In the genomic region with DNA sequence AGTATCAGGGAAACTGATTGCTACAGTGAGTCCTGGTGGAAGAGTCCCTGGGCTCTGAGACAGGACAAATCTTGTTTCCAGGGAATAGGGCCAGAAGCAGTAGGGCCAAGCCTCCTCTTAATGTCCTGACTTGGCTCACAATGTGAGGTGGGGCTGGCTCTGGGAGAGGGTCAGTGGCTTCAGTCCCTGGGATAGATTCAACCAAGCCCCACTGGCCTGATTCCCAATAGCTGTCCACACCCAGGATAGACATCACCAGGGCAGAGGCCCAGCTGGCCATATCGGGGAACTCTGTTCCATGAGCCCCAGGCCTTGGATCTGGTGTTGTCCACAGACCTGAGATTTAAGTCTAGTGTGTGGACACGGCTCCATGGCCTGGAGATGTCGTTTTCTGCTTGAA, we compare ENCODE assay signal across 8 mouse cellular contexts. TPM values are rescaled to one million over a fixed set of nuclear protein-coding genes. Genes with fewer than 3 reads are reported as not detected.
DNase-seq lines count a peak whose midpoint lies in the region; ATAC-seq lines count a peak whose summit lies in the region.

No protein-coding gene starts in this region.

- H3K27me3 ChIP-seq in heart, embryonic 16.5 days (ENCODE audit: control insufficient read depth, insufficient read depth, low read length) = no peaks in the 10 kb centered on the region

- peak; percentile 50 for DNase-seq in kidney, postnatal 10 days
- DNase-seq in kidney, adult 9 months = no peak
- peak; percentile 97 for DNase-seq in gastrocnemius, adult 18-20 months (ENCODE audit: low spot score)
- peak; percentile 48 for DNase-seq in ovary, postnatal 10 days (ENCODE audit: low spot score)
- DNase-seq in retina, embryonic 14.5 days (ENCODE audit: low spot score) = no peak
- no peak for DNase-seq in thymus, postnatal 0 days (ENCODE audit: low spot score)

- no peaks in the 10 kb centered on the region for H3K9me3 ChIP-seq in heart, embryonic 16.5 days (replicated peaks; ENCODE audit: control insufficient read depth, low read length)

- H3K9ac ChIP-seq in heart, embryonic 16.5 days (ENCODE audit: low read length) = peak overlapping the region; percentile 22; the same call in 1 of the 2 replicates

- 41% methylated on average over 3 of the region's 3 CpGs for WGBS in heart, embryonic 16.5 days

- H3K36me3 ChIP-seq in heart, embryonic 16.5 days (ENCODE audit: control insufficient read depth, insufficient read depth) = no peaks in the 10 kb centered on the region

- H3K27ac ChIP-seq in heart, embryonic 16.5 days (ENCODE audit: low read length) = peak overlapping the region; percentile 91

- H3K4me2 ChIP-seq in heart, embryonic 16.5 days (ENCODE audit: low read depth, low read length) = no peak overlapping the region

- ATAC-seq in heart, embryonic 16.5 days (replicated peaks; ENCODE audit: extremely low read depth, insufficient read depth, low FRiP score) = peak; percentile 77
- ATAC-seq in megakaryocyte-erythroid progenitor cell, adult 5-6 weeks (replicated peaks; ENCODE audit: low FRiP score, low TSS enrichment, poor library complexity, severe bottlenecking) = no peak

- H3K4me3 ChIP-seq in heart, embryonic 16.5 days (ENCODE audit: low read length) = no peak overlapping the region

- H3K4me1 ChIP-seq in heart, embryonic 16.5 days (ENCODE audit: control insufficient read depth, insufficient read depth, low read length) = peaks cover 52% of the 10 kb centered on the region

RNA-seq across cellular contexts. Expression of a gene that starts 21.5 kb away (rescaled TPM):
- 100 to 1,000 TPM; 526 to 574 TPM for total RNA-seq in gastrocnemius, adult 18-20 months (2021)
- polyA plus RNA-seq in heart, embryonic 16.5 days (2015; fragmentation: Nextera tagmentation; extraction: Ambion mirVana) = 348 and 376 TPM in 2 replicates
- 15.8 and 16.1 TPM in 2 replicates for total RNA-seq in megakaryocyte-erythroid progenitor cell, adult 5-6 weeks (2014; fragmentation: Nextera tagmentation)
- 3.7 and 5.2 TPM in 2 replicates for total RNA-seq in megakaryocyte-erythroid progenitor cell, adult 5-6 weeks (2017)
- 139 TPM in 2 replicates for polyA plus RNA-seq in thymus, postnatal 0 days (2015; fragmentation: Nextera tagmentation; extraction: Ambion mirVana)

RNA-seq across cellular contexts. Expression of a gene that starts 59.1 kb away (rescaled TPM):
- 10 to 100 TPM; 33.3 to 33.7 TPM for total RNA-seq in gastrocnemius, adult 18-20 months (2021)
- polyA plus RNA-seq in heart, embryonic 16.5 days (2015; fragmentation: Nextera tagmentation; extraction: Ambion mirVana) = 61.1 and 64.2 TPM in 2 replicates
- 142 and 145 TPM in 2 replicates for total RNA-seq in megakaryocyte-erythroid progenitor cell, adult 5-6 weeks (2014; fragmentation: Nextera tagmentation)
- 155 and 216 TPM in 2 replicates for total RNA-seq in megakaryocyte-erythroid progenitor cell, adult 5-6 weeks (2017)
- 16.5 and 18.9 TPM in 2 replicates for polyA plus RNA-seq in thymus, postnatal 0 days (2015; fragmentation: Nextera tagmentation; extraction: Ambion mirVana)

Comparison
In these comparisons a context has a peak if more than half of its experiments do, and no peak if none do; other contexts are left out.
1. DNase-seq: peak in kidney, postnatal 10 days (single experiment), gastrocnemius, adult 18-20 months (single experiment) and ovary, postnatal 10 days (single experiment); none in kidney, adult 9 months (single experiment), retina, embryonic 14.5 days (single experiment) and thymus, postnatal 0 days (single experiment).
2. RNA of a gene that starts 21.5 kb away (total RNA-seq): 526 to 574 TPM in gastrocnemius, adult 18-20 months; 3.7 to 16.1 TPM in megakaryocyte-erythroid progenitor cell, adult 5-6 weeks; every median in the first group is over 10 times any median in the second.
3. RNA of a gene that starts 59.1 kb away (total RNA-seq): 142 to 216 TPM in megakaryocyte-erythroid progenitor cell, adult 5-6 weeks; 33.3 to 33.7 TPM in gastrocnemius, adult 18-20 months; every median in the first group is over 4 times any median in the second.